Mouse (Mus musculus) ovary, postnatal 36 days (tissue): ENCODE measurements at regions not wholly inside any gene's neighbourhood (a gene's known extent, or its start where the extent isn't known, plus 50 kb on each side); places are given as distances from the start of the nearest gene placed in this dataset.

Experiments
- DNase-seq: peaks from one replicate; pipeline ENCODE4 v3.0.0; 2022; ENCODE audit warnings: low spot score, mixed read lengths

DNA sequence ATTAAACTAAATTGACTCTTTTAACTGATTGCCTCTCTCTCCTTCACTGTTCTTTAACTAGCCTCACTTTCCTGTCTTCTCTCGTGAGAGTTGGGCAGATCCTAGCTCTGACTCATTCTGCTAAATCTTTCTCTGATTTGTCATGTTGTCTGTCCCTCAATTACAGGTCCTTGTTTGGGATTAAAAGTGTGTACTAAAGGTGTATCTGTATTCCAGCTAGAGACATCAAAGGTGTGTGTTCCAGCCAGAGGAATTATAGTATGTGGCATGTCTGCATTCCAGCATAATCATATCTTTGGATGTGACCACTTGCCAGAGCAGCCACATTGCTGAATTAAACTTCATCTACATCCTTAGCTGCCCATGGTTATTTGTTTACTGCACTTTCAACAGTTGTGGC is 167.5 kb upstream of the Fam83b start:
- DNase-seq = no peak

DNA sequence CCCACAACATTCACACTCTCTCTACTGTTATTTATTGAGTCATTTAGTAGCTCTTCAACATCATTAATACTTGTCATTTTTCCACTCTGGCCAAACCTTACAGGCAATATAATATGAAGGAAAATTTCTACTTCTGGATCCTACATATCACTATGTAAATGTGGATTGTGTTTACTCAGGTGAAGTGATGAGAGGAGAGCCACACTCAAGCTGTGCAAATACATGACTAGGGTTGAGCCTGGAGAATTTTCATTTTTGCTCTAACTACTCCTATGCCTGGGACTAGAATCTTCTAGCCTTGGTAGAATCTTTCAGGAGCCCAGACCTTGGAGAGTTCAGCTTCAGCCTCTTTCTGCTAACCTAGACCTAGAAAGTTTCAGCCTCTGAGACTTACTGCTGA is 166.9 kb upstream of the Fam83b start:
- no peak for DNase-seq

DNA sequence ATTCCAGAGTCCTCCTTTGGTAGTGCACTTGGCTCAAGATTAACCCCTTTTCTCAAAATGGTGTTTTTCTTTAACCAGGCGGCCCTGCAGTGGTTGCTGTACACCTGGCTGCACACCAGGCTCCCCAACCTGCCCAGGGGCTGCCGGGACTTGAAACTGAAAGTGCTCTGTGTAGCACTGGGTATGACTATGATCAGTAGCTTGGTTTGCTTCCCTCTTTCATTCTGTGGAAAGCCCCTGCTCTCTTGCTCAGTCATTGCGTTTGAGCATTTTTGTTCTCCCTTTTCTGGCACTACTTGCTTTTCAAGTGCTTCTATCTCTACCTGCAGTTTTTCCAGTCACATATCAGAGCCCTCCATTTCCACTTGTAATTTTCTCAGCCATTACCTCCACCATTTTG is 156.0 kb upstream of the Fam83b start:
- DNase-seq = no peak

DNA sequence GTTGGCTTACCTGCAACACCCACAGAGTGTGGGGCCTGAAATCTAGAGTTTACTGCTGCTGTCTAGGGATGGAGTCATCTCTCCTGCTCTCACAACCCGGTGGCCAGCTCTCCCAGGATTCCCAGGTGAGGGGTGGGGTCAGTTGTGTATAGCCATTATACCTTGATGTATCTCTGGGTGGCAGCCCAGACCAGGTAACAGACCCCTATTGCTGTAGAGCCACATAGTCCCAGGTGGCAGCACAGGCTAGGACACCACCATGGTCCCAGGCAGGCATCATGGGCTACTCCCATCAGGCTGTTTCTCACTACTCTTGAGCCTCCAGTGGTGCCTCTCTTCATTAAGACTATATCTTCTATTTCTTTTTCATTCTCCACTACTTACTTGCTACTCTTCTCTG is 148.9 kb upstream of the Fam83b start:
- DNase-seq = no peak

DNA sequence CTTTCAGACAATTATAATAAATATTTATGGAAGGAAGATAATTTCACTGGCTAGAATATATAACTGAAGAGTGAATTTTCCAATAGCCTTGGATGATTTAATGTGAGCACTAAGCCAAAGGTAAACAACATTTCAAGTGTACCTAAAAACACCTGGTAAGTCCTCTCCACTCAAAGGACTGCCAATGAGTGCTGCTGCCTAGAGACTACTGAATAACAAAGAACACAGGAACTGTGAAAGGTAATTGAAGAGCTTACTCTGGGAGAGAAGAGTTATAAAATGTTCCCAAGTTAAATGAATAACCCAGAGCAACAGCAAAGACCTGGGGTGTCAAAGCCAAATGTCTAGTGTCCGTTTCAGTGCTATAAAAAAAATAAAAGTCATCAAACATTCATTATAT is 139.5 kb upstream of the Fam83b start:
- no peak for DNase-seq

DNA sequence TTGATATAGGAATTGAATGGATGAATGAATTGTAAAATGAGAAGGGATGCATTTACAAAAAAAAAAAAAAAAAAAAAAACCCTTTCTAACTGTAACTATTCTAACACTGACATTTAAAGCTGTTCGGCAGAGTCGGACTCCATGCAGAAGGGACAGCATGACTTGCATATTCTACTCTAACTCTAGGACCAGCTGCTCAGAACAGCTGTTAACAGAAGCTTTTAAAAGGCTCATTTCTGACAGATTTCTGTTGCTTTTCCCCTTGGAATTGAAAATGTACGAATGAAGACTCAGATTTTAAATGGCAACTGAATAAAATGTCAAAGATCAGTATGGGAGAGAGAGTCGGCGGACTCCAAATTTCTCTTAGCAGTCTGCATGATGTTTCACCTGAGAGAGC is 138.9 kb upstream of the Fam83b start:
- DNase-seq = no peak

DNA sequence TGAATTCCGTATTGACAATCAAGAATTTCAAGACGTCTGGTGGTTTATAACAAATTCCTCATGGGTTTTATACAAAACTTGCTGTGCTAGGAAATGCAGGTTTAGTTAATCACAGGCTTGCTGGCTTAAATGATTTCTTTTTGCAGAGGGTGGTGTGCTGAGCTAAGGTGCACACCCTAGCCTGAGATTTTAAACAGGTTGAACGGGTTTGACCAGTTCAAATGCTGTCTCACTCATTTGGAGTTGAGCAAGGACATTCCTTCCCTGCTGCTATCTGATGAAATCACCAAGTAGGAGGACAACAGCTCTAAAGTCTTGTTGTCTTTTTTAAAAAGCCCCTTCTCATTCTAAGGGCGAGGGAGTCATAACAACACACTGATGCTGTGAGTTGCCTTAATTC is 128.6 kb upstream of the Fam83b start:
- no peak for DNase-seq

DNA sequence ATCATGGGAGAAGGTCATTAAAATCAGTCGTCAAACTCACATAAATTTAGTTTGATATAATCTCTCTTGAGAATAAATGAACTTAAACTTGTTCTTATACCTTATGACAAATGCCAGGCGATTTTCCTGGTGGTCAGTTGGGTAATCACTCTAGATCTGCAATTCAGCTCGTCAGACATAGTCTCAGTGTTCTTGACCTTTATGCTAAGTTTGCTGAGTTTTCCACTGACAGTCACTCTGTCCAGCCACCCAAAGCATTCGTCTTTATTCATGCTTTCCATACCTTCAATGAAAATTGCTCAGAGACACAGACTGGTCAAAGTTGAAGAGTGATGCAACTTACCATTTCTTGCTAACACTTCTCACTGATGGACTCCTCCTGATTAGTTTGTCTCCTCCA is 126.1 kb upstream of the Fam83b start:
- DNase-seq = no peak

DNA sequence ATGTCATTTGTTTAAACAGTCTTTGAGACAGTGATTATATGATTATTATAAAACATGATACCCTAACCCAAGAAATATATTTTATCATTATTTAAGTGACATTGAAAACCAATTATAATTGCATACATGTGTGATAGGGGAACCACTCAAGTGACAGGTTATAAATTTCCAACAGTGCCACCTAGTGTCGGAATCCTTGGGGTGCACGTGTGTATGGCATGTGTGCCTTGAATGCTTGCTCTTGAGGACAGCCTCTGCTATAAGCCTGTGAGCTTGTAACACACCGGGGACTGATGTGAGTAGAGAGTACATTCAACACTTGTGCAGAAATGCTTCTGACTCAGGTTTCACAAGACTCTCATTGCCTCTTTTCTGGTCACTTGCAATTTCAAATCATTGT is 93.9 kb upstream of the Fam83b start:
- DNase-seq = peak; percentile 32

DNA sequence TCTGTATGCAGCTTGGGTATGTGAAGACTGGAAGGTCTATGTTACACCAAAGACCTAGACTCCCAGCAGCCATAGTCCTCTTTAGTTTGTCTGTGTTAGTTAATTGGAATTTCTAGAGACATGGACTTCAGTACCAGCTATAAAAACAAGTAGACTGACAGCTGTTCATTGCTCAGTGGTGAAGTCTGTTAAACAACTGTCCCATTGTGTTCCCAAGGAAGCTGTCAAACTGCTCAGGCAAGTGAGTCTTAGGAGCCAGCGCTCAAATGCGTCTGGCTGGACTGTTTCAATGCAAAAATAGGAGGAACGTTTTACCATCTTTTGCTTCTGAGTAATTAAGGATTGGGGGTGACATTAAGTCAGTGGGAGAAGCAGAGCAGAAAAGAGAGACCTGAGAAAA is 92.9 kb upstream of the Fam83b start:
- no peak for DNase-seq

DNA sequence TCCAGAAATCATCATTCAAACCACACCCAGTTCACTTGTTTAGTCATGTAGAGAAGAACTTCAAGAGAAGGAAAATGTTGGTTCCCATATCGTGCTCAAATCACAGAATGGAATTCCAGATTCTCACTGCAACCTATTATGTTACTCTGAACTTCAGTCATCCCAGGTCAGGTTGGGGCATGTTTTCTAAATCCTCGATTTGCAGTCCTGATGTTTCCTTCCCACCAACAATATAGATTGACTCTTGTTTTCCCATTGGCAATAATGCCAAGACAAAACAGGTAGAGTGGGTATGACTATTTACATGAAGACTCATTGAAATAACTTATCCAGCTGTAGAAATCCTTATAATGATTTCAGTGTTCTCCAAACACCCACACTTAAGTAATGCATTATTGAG is 86.4 kb upstream of the Fam83b start:
- no peak for DNase-seq

DNA sequence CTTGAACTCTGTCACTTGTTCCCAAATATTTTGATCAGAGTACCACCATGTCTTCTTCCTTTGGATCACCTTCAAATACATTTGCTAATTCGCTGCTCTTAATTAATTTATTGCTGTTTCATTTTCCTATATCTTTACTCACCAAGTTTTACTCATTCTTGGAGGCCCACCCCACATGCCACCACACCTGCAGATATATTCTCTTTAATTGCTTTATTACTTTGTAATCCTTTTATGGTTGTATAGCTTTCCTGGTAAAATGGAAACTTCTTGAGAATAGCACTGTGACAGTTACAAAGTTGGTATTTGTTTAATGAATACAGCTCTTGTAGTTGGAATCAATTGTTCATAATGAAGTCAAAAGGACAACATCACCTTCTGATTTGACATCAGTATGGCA is 82.6 kb upstream of the Fam83b start:
- no peak for DNase-seq

DNA sequence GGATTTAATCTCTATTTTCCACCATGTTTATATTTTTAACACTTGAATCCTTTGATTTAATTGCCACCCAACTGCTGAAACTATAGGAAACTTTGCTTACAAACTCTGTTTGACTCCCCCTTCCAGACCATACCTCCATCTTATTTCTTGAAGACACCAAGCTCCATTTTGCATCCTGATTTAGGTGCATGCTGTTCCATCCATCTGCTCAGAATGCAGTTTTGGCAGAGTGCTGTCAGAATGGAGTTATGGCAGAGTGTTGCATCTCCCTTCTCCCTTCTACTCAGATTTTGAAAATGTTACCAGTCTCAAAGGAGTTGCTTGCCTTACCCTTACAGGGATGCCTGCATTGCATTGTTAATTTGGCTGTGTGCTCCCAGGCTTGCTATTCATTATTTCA is 79.5 kb upstream of the Fam83b start:
- no peak for DNase-seq
